Mouse (Mus musculus) myocyte (in vitro differentiated cells): ENCODE measurements around the gene Rrp9. TPM values are rescaled to one million over a fixed set of nuclear protein-coding genes. Genes with fewer than 3 reads are reported as not detected.

Experiments used
- H3K27me3 ChIP-seq: one replicate; pipeline ENCODE4 v1.6.1; 2011; ENCODE audit not compliant: control insufficient read depth, insufficient read depth, insufficient read length
- H3K36me3 ChIP-seq: one replicate; pipeline ENCODE4 v1.6.1; 2011; ENCODE audit not compliant: control insufficient read depth, insufficient read depth
- H3K4me2 ChIP-seq: one replicate; pipeline ENCODE4 v1.6.1; 2011; ENCODE audit warnings: low read depth, control low read depth
- H3K4me3 ChIP-seq: one replicate; pipeline ENCODE4 v1.5.1; 2011; ENCODE audit warnings: mild to moderate bottlenecking, control low read depth, moderate library complexity
- H3K79me2 ChIP-seq: one replicate; pipeline ENCODE4 v1.6.1; 2011; ENCODE audit not compliant: control insufficient read depth, insufficient read depth
- H3ac ChIP-seq: one replicate; pipeline ENCODE4 v1.6.1; 2011; ENCODE audit not compliant: control insufficient read depth, insufficient read length
- CEBPB ChIP-seq: IDR thresholded peaks from 2 replicates; pipeline ENCODE4 v1.6.1; 2011; ENCODE audit warnings: mild to moderate bottlenecking, moderate library complexity; ENCODE audit not compliant: poor library complexity, insufficient read depth, severe bottlenecking
- E2F4 ChIP-seq: IDR thresholded peaks from one replicate; pipeline ENCODE4 v1.6.1; 2011; ENCODE audit warnings: mild to moderate bottlenecking, control low read depth, moderate library complexity; ENCODE audit not compliant: insufficient read depth
- MAX ChIP-seq: IDR thresholded peaks from one replicate; pipeline ENCODE4 v1.6.1; 2011; ENCODE audit warnings: low read depth, mild to moderate bottlenecking, control low read depth
- MYOD1 ChIP-seq, 3 experiments: IDR thresholded peaks; one replicate each; pipeline ENCODE4 v1.6.1; 2011; ENCODE audit warnings: control low read depth in 2 of 3, low read depth in 2 of 3, mild to moderate bottlenecking in 2 of 3, moderate library complexity in 1 of 3; ENCODE audit not compliant: insufficient read length in 2 of 3, control insufficient read depth in 1 of 3
- MYOG ChIP-seq, 3 experiments: IDR thresholded peaks; one replicate each; pipeline ENCODE4 v1.6.1; 2011; ENCODE audit warnings: control low read depth in 2 of 3, low read depth in 2 of 3, mild to moderate bottlenecking in 2 of 3; ENCODE audit not compliant: insufficient read length in 2 of 3, control insufficient read depth in 1 of 3, insufficient read depth in 1 of 3
- POLR2A ChIP-seq: IDR thresholded peaks from one replicate; pipeline ENCODE4 v1.6.1; 2011; ENCODE audit warnings: low read depth, mild to moderate bottlenecking, control low read depth, moderate library complexity; ENCODE audit not compliant: insufficient read length
- POLR2AphosphoS2 ChIP-seq: IDR thresholded peaks from one replicate; pipeline ENCODE4 v1.6.1; 2011; ENCODE audit warnings: low read depth, control low read depth; ENCODE audit not compliant: insufficient read length
- REST ChIP-seq: IDR thresholded peaks from one replicate; pipeline ENCODE4 v1.6.1; 2011; ENCODE audit warnings: mild to moderate bottlenecking, control low read depth, moderate library complexity; ENCODE audit not compliant: insufficient read depth, insufficient read length
- SRF ChIP-seq: IDR thresholded peaks from one replicate; pipeline ENCODE4 v1.6.1; 2011; ENCODE audit warnings: low read depth; ENCODE audit not compliant: control insufficient read depth, insufficient read length
- TCF12 ChIP-seq: IDR thresholded peaks from one replicate; pipeline ENCODE4 v1.6.1; 2011; ENCODE audit warnings: mild to moderate bottlenecking, control low read depth; ENCODE audit not compliant: poor library complexity, insufficient read depth, severe bottlenecking
- TCF3 ChIP-seq: IDR thresholded peaks from one replicate; pipeline ENCODE4 v1.6.1; 2011; ENCODE audit warnings: low read depth, control low read depth; ENCODE audit not compliant: insufficient read length
- USF1 ChIP-seq: IDR thresholded peaks from one replicate; pipeline ENCODE4 v1.6.1; 2011; ENCODE audit warnings: low read depth, mild to moderate bottlenecking, control low read depth, moderate library complexity
- polyA plus RNA-seq: library from polyadenylated mRNA; unstranded; fragments of >200 nt; fragmentation: generic; extraction: Trizol; gene quantifications from one replicate; pipeline ENCODE4 v1.2.1, GENCODE M21; 2012; ENCODE audit warnings: missing spikeins

Gene Rrp9
- polyA plus RNA-seq, 1 experiment: 69.4 TPM

GRCm38 (mm10) chr9:106469776-106470175 lies 6.0 kb upstream of the Rrp9 start:
- peaks cover 5% of the 10 kb centered on the region for H3K79me2 ChIP-seq
- no peak overlapping the region for H3K4me2 ChIP-seq
- no peak overlapping the region for H3K4me3 ChIP-seq
- H3ac ChIP-seq: no peak overlapping the region
- H3K27me3 ChIP-seq: no peaks in the 10 kb centered on the region
- TF ChIP-seq REST: no peak
- TF ChIP-seq POLR2AphosphoS2: peak; percentile 87
- H3K36me3 ChIP-seq: no peaks in the 10 kb centered on the region

GRCm38 (mm10) chr9:106470991-106471750 lies 4.6 kb upstream of the Rrp9 start:
- no peak overlapping the region for H3K4me2 ChIP-seq
- H3K79me2 ChIP-seq: peaks cover 5% of the 10 kb centered on the region
- no peak for TF ChIP-seq SRF
- TF ChIP-seq MYOG (IDR thresholded peaks at IDR 0.05; ENCODE audit: control insufficient read depth in 1 of 3, insufficient read depth in 1 of 3, insufficient read length in 2 of 3, low read depth in 2 of 3): no peak
- no peak for TF ChIP-seq POLR2A
- TF ChIP-seq MYOD1 (IDR thresholded peaks at IDR 0.05; ENCODE audit: control insufficient read depth in 1 of 3, insufficient read length in 2 of 3, low read depth in 2 of 3): no peak
- TF ChIP-seq REST: no peak
- TF ChIP-seq POLR2AphosphoS2: no peak
- TF ChIP-seq CEBPB: no peak
- no peak for TF ChIP-seq TCF3
- TF ChIP-seq E2F4: no peak
- TF ChIP-seq MAX: no peak
- no peak for TF ChIP-seq TCF12
- TF ChIP-seq USF1: no peak
- H3K4me3 ChIP-seq: no peak overlapping the region
- no peaks in the 10 kb centered on the region for H3K27me3 ChIP-seq
- H3K36me3 ChIP-seq: no peaks in the 10 kb centered on the region
- no peak overlapping the region for H3ac ChIP-seq

GRCm38 (mm10) chr9:106471892-106472291 lies 3.9 kb upstream of the Rrp9 start:
- TF ChIP-seq SRF (no peak), POLR2AphosphoS2 (peak; percentile 64)
- no peaks in the 10 kb centered on the region for H3K36me3 ChIP-seq
- no peaks in the 10 kb centered on the region for H3K27me3 ChIP-seq
- no peak overlapping the region for H3K4me3 ChIP-seq
- H3ac ChIP-seq: no peak overlapping the region
- H3K4me2 ChIP-seq: no peak overlapping the region
- H3K79me2 ChIP-seq: peaks cover 5% of the 10 kb centered on the region

- H3K4me3 ChIP-seq: no peak overlapping the region
- TF ChIP-seq POLR2AphosphoS2 (peak; percentile 39), SRF (no peak)
- no peak overlapping the region for H3ac ChIP-seq
- peaks cover 5% of the 10 kb centered on the region for H3K79me2 ChIP-seq
- no peaks in the 10 kb centered on the region for H3K27me3 ChIP-seq
- H3K4me2 ChIP-seq: no peak overlapping the region
- H3K36me3 ChIP-seq: no peaks in the 10 kb centered on the region
These were observed 3.4 kb upstream of the Rrp9 start for GRCm38 (mm10) chr9:106472321-106472720.

GRCm38 (mm10) chr9:106473081-106473752 lies 2.5 kb upstream of the Rrp9 start:
- Histone ChIP-seq H3ac (no peak overlapping the region), H3K4me3 (no peak overlapping the region), H3K36me3 (no peaks in the 10 kb centered on the region), H3K4me2 (no peak overlapping the region), H3K27me3 (no peaks in the 10 kb centered on the region), H3K79me2 (peaks cover 5% of the 10 kb centered on the region)
- no peak for TF ChIP-seq MYOD1 (IDR thresholded peaks at IDR 0.05; ENCODE audit: control insufficient read depth in 1 of 3, insufficient read length in 2 of 3, low read depth in 2 of 3)
- TF ChIP-seq REST: no peak
- TF ChIP-seq POLR2A: no peak
- TF ChIP-seq CEBPB: no peak

GRCm38 (mm10) chr9:106473753-106474105 lies 2.0 kb upstream of the Rrp9 start:
- Histone ChIP-seq H3K36me3 (no peaks in the 10 kb centered on the region), H3K27me3 (no peaks in the 10 kb centered on the region), H3K4me3 (peak overlapping the region; percentile 54), H3K79me2 (peaks cover 5% of the 10 kb centered on the region), H3K4me2 (peak overlapping the region; percentile 98), H3ac (no peak overlapping the region)
- TF ChIP-seq MYOD1 (IDR thresholded peaks at IDR 0.05; ENCODE audit: control insufficient read depth in 1 of 3, insufficient read length in 2 of 3, low read depth in 2 of 3) (no peak), POLR2AphosphoS2 (peak; percentile 55), SRF (no peak)
